Mouse (Mus musculus) T-cell, adult 2 months (primary cell): Measurements from ENCODE around the gene Sla2.
"Not testable (repeated sequence)": the region's sequence is repeated elsewhere in the genome, so short reads cannot be mapped to it uniquely, and the experiment has no call there.

Experiments used
- DNase-seq: peaks from one replicate; pipeline ENCODE4 v3.0.0; 2022; ENCODE audit warnings: low spot score

The Sla2 gene

GRCm38 (mm10) chr2:156839319-156840191 lies 47.4 kb downstream of the Sla2 start, which contains the start of gene Tgif2:
Tgif2 (plus strand) TSS chr2:156840007.
- DNase-seq, result peak; percentile 86

DNA sequence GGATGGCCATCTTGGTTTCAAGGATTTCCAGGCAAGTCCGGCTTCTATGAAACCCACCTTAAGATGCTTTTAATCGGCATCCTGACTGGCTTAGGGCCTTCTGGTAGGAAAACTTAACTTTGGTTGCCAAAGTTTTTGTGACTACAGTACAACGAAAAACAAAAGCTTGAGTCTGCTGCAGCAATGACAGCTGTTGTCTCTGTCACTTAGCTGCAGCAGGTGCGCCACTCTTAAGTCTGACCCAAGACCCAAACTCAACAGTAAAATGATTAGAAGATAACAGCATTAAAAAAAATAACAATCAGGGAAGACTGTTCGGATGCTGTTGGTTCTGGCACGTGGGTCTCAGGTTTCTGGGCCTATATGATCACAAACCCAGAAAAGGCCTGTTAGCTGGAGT lies 48.2 kb downstream of the Sla2 start:
- DNase-seq, result no peak

GRCm38 (mm10) chr2:156834336-156834735 lies 52.7 kb downstream of the Sla2 start:
- DNase-seq, result no peak

GRCm38 (mm10) chr2:156825128-156825527 lies 61.9 kb downstream of the Sla2 start:
- not testable (repeated sequence) for DNase-seq
